Mouse (Mus musculus): ENCODE data around the gene Ruvbl2. TPM values are rescaled to one million over a fixed set of nuclear protein-coding genes. Genes with fewer than 3 reads are reported as not detected.
A peak's percentile ranks its signal among the peaks of the same experiment; 100 is the strongest.

The Ruvbl2 gene
- total and polyA plus RNA-seq, 3 experiments, result 253 to 277 (median 267) TPM

DNA sequence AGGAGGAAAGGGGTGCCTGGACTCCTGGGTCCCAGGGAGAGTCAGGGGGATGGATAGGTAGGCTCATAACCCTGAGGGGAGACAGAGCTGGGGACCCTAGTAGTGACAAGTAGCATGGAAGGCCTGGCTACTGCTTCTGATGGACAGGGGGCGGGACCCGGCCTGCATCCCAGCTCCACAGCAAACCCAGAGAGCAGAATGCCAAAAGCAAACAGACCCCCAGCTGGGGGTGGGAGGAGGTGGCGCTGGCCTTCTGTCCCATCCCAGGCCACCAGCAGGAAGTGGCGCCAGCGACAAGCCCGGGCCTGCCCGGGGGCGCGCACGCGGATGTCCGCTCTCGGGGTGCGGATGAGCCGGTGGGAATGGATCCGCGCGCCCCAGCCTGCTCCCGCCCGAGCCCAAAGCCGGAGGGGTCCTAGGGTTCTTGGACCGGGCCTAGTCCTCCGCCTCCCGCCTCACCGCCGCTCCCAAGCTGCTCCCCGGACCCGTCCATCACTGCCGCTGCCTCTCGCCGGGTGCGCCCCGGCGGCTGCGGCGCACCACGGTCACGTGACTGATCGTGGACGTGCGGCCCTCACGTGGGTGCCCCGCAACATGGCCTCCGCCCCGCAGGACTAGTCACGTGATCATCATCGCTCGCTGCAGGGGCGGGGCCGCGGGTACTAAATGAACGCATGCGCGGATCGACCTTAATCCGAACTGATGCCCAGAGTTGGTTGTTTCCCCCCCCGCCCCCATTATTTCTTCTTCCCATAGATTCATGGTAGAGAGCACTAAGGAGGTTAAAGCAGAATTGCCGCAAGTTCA is 28.6 kb upstream of the Ruvbl2 start, which contains the start of gene Bax:
Gene Bax (minus strand): TSS at position 616 of the 807 bp plus-strand sequence.
- peaks cover 8 to 35% of the 10 kb centered on the region in 2 experiments for H3K4me1 ChIP-seq (ENCODE audit: control insufficient read depth in 1 of 2, insufficient read depth in 2 of 2)
- in situ Hi-C loops (cut with MboI; ENCODE audit: low pct_ligation_motif_present, low pct_unique_long_range_greater_than_20kb, low sequenced_read_pairs) (loop anchor here (5.0 to 10.0 kb wide), 2 partner anchors 96 to 218 kb away; partner anchors contain the start of gene Ntn5), dilution Hi-C loops (cut with MboI; ENCODE audit: extremely low pct_ligation_motif_present, extremely low pct_unique_long_range_greater_than_20kb, low sequenced_read_pairs) (no loop called here)
- H3K36me3 ChIP-seq (replicated peaks in 1 of 2; ENCODE audit: control insufficient read depth in 1 of 2, insufficient read depth in 1 of 2, low read length in 1 of 2), result peaks cover 23 to 32% of the 10 kb centered on the region in 2 experiments
- peaks cover 30% of the 10 kb centered on the region for H3K79me2 ChIP-seq (replicated peaks; ENCODE audit: control insufficient read depth, extremely low read depth, insufficient read depth, poor library complexity, severe bottlenecking)
- peak within 1 kb of the TSS; percentile 77 for H3K9ac ChIP-seq (ENCODE audit: insufficient read depth, low read depth)
- DNase-seq (ENCODE audit: extremely low read depth), result peak; percentile 94
- peak within 1 kb of the TSS; percentile 78 for H3K4me2 ChIP-seq (ENCODE audit: insufficient read depth, low read depth, poor library complexity, severe bottlenecking)
- H3K27ac ChIP-seq (ENCODE audit: insufficient read depth, low read depth), result peak within 1 kb of the TSS; percentile 68
- no peaks in the 10 kb centered on the region for H3K27me3 ChIP-seq (replicated peaks)
- H3K9me3 ChIP-seq (replicated peaks; ENCODE audit: low read length), result peaks cover 3% of the 10 kb centered on the region
- peak within 1 kb of the TSS; percentile 73 to 81 (median 77) for H3K4me3 ChIP-seq (replicated peaks in 1 of 3; ENCODE audit: low read depth in 2 of 3, low read length in 2 of 3, poor library complexity in 1 of 3)
- TF ChIP-seq MXI1 (IDR thresholded peaks at IDR 0.05; ENCODE audit: low read depth, low read length) (peak; percentile 94; the same call in 1 of the 2 replicates), HCFC1 (IDR thresholded peaks at IDR 0.05; ENCODE audit: low read depth, low read length) (peak; percentile 82), MAX (IDR thresholded peaks at IDR 0.05; ENCODE audit: low read length) (peak; percentile 99), ETS1 (conservative IDR thresholded peaks at IDR 0.05; ENCODE audit: low read depth, low read length) (peak; percentile 53), MAFK (IDR thresholded peaks at IDR 0.05; ENCODE audit: insufficient replicate concordance, low read length) (no peak), ZNF384 (IDR thresholded peaks at IDR 0.05; ENCODE audit: low read depth, low read length) (no peak), MAZ (IDR thresholded peaks at IDR 0.05; ENCODE audit: low read depth, low read length) (0 out of 2 replicates have a peak, but pooled peaks have one; percentile 17), ZKSCAN1 (IDR thresholded peaks at IDR 0.05; ENCODE audit: borderline replicate concordance, low read depth, low read length) (no peak), EP300 (IDR thresholded peaks at IDR 0.05; ENCODE audit: low read length) (0 out of 2 replicates have a peak, but pooled peaks have one; percentile 5), KAT2A (IDR thresholded peaks at IDR 0.05; ENCODE audit: insufficient replicate concordance, low read length) (peak; percentile 60; the same call in 1 of the 2 replicates), TCF12 (IDR thresholded peaks at IDR 0.05; ENCODE audit: low read depth, low read length) (peak; percentile 79; the same call in 1 of the 2 replicates), USF1 (IDR thresholded peaks at IDR 0.05; ENCODE audit: low read depth, low read length) (peak; percentile 99), RAD21 (IDR thresholded peaks at IDR 0.05; ENCODE audit: low read depth, low read length) (no peak), SMC3 (IDR thresholded peaks at IDR 0.05; ENCODE audit: low read depth, low read length) (no peak), IRF4 (IDR thresholded peaks at IDR 0.05; ENCODE audit: low read depth, low read length) (peak; percentile 65), MYC (IDR thresholded peaks at IDR 0.05; ENCODE audit: low read depth, low read length) (peak; percentile 81; the same call in 1 of the 2 replicates), JUN (IDR thresholded peaks at IDR 0.05; ENCODE audit: insufficient read depth, low read depth, low read length) (no peak), BHLHE40 (IDR thresholded peaks at IDR 0.05; ENCODE audit: low read depth, low read length) (peak; percentile 100), USF2 (conservative IDR thresholded peaks at IDR 0.05; ENCODE audit: low read depth, low read length) (peak; percentile 99), PAX5 (IDR thresholded peaks at IDR 0.05; ENCODE audit: low read length) (no peak), ZMIZ1 (IDR thresholded peaks at IDR 0.05; ENCODE audit: low read depth, low read length) (peak; percentile 43; the same call in 1 of the 2 replicates), SIN3A (IDR thresholded peaks at IDR 0.05; ENCODE audit: low read length) (peak; percentile 87), E2F4 (IDR thresholded peaks at IDR 0.05; ENCODE audit: insufficient replicate concordance, low read depth, low read length) (no peak), JUND (conservative IDR thresholded peaks at IDR 0.05; ENCODE audit: low read depth, low read length) (no peak), MEF2A (IDR thresholded peaks at IDR 0.05; ENCODE audit: borderline replicate concordance, low read depth, low read length) (no peak), UBTF (IDR thresholded peaks at IDR 0.05; ENCODE audit: low read depth, low read length) (no peak), ELF1 (IDR thresholded peaks at IDR 0.05; ENCODE audit: low read depth, low read length) (peak; percentile 69; the same call in 1 of the 2 replicates), CHD2 (IDR thresholded peaks at IDR 0.05; ENCODE audit: low read length) (peak; percentile 35; the same call in 1 of the 2 replicates), CTCF (conservative IDR thresholded peaks at IDR 0.05 in 1 of 2, IDR thresholded peaks at IDR 0.05 in 1 of 2; ENCODE audit: low read depth in 2 of 2, low read length in 2 of 2) (no peak), NELFE (IDR thresholded peaks at IDR 0.05; ENCODE audit: low read depth, low read length) (peak; percentile 67; the same call in 1 of the 2 replicates), POLR2A (IDR thresholded peaks at IDR 0.05; ENCODE audit: low read depth, low read length) (peak; percentile 69; the same call in 1 of the 2 replicates), TBP (conservative IDR thresholded peaks at IDR 0.05; ENCODE audit: low read depth, low read length) (0 out of 2 replicates have a peak, but pooled peaks have one; percentile 20), NRF1 (IDR thresholded peaks at IDR 0.05; ENCODE audit: low read depth, low read length) (peak; percentile 82), RCOR1 (conservative IDR thresholded peaks at IDR 0.05; ENCODE audit: low read depth, low read length) (0 out of 2 replicates have a peak, but pooled peaks have one; percentile 56), GABPA (IDR thresholded peaks at IDR 0.05; ENCODE audit: insufficient replicate concordance, low read depth, low read length) (no peak; the same call in 1 of the 2 replicates), ZC3H11A (IDR thresholded peaks at IDR 0.05; ENCODE audit: low read depth, low read length) (no peak), POLR2AphosphoS2 (IDR thresholded peaks at IDR 0.05; ENCODE audit: low read depth, low read length) (no peak)

Measured in CH12.LX (cell line).